Mouse (Mus musculus) ES-Bruce4 (cell line): ENCODE data around the gene Fgf14. TPM values are rescaled to one million over a fixed set of nuclear protein-coding genes. Genes with fewer than 3 reads are reported as not detected.
"Not testable (repeated sequence)": the region's sequence is repeated elsewhere in the genome, so short reads cannot be mapped to it uniquely, and the experiment has no call there.

Source experiments
- H3K27ac ChIP-seq: 2 replicates; pipeline ENCODE4 v1.5.1; 2012; ENCODE audit warnings: low read length, inconsistent platforms; ENCODE audit not compliant: insufficient read depth
- H3K27me3 ChIP-seq: 2 replicates; pipeline ENCODE4 v1.6.1; 2012; ENCODE audit warnings: mild to moderate bottlenecking, low read length, inconsistent platforms; ENCODE audit not compliant: control insufficient read depth, poor library complexity, insufficient read depth, severe bottlenecking
- H3K36me3 ChIP-seq: 2 replicates; pipeline ENCODE4 v1.6.1; 2012; ENCODE audit warnings: inconsistent platforms, mild to moderate bottlenecking, low read length, moderate library complexity; ENCODE audit not compliant: control insufficient read depth, poor library complexity, insufficient read depth, severe bottlenecking
- H3K4me1 ChIP-seq: one replicate; pipeline ENCODE4 v1.8.1; 2011; ENCODE audit warnings: low read length; ENCODE audit not compliant: control insufficient read depth, insufficient read depth
- H3K4me3 ChIP-seq: 2 replicates; pipeline ENCODE4 v1.5.1; 2011; ENCODE audit warnings: low read depth, mild to moderate bottlenecking, low read length
- H3K9ac ChIP-seq: 2 replicates; pipeline ENCODE4 v1.6.1; 2012; ENCODE audit warnings: low read depth, mild to moderate bottlenecking, inconsistent platforms; ENCODE audit not compliant: poor library complexity, severe bottlenecking
- H3K9me3 ChIP-seq: replicated peaks from 2 replicates; pipeline ENCODE4 v1.6.1; 2012; ENCODE audit warnings: mild to moderate bottlenecking, low read length, inconsistent platforms; ENCODE audit not compliant: control insufficient read depth, poor library complexity, insufficient read depth, severe bottlenecking
- CTCF ChIP-seq: IDR thresholded peaks from one replicate; pipeline ENCODE4 v1.8.1; 2011; ENCODE audit warnings: low read depth, low read length
- EP300 ChIP-seq: IDR thresholded peaks from 2 replicates; pipeline ENCODE4 v1.6.1; 2011; ENCODE audit warnings: low read depth, low read length; ENCODE audit not compliant: insufficient read depth
- POLR2A ChIP-seq: IDR thresholded peaks from one replicate; pipeline ENCODE4 v1.8.1; 2011; ENCODE audit warnings: low read length; ENCODE audit not compliant: insufficient read depth
- polyA plus RNA-seq: library from polyadenylated mRNA; stranded (reverse); fragments of >200 nt; gene quantifications from 2 replicates; pipeline ENCODE4 v1.2.4, GENCODE M21; 2011; ENCODE audit warnings: low read depth; ENCODE audit not compliant: missing spikeins, insufficient read depth, insufficient read length

Fgf14 gene
- polyA plus RNA-seq, 1 experiment = not detected

DNA sequence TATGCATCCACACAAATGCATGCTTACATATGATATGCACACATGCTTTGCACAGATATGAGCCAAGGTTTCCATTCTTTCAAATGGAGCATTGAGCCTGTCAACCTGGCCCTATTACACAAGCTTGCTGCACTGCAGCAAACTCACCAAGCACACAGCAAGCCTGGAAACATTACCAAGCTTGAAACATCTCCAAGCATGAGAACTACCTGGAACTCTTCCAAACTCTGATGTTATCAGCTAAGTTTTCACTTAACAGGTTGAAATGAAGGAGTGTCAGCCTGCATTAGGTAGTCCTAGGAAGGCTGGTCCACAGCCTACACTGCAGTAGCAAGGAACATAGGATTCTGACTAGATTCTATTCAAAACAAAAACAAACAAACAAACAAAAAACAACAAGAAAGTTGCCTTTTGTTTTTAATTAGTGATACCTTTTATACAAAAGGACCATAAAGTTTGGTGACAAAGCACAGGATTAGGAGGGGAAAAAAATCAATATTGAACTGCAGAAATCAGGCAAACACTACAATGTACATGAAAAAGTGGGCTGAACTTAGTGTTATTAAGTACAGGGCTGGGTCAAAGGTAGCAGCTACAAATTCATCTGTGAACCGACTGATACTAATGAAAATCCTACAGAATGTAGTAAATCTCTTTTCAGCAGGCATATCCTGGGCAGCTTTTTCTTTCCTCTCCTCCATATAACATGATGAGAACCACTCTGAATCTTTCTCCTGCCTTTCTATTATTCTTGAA lies 101.6 kb downstream of the Fgf14 start:
- Histone ChIP-seq H3K4me3 (no peak overlapping the region), H3K27me3 (no peaks in the 10 kb centered on the region), H3K4me1 (no peaks in the 10 kb centered on the region), H3K9me3 (no peaks in the 10 kb centered on the region), H3K36me3 (no peaks in the 10 kb centered on the region), H3K27ac (no peak overlapping the region), H3K9ac (no peak overlapping the region)
- TF ChIP-seq POLR2A (no peak), EP300 (no peak), CTCF (no peak)

GRCm38 (mm10) chr14:124566445-124566844 lies 110.5 kb downstream of the Fgf14 start:
- Histone ChIP-seq H3K27me3 (no peaks in the 10 kb centered on the region; the same call in 1 of the 2 replicates), H3K4me1 (no peaks in the 10 kb centered on the region), H3K27ac (no peak overlapping the region), H3K36me3 (no peaks in the 10 kb centered on the region), H3K9ac (no peak overlapping the region), H3K4me3 (no peak overlapping the region), H3K9me3 (no peaks in the 10 kb centered on the region)
- no peak for TF ChIP-seq EP300

- no peaks in the 10 kb centered on the region for H3K9me3 ChIP-seq
- no peak overlapping the region for H3K4me3 ChIP-seq
- H3K4me1 ChIP-seq = no peaks in the 10 kb centered on the region
- no peak overlapping the region for H3K27ac ChIP-seq
- H3K36me3 ChIP-seq = no peaks in the 10 kb centered on the region
- H3K9ac ChIP-seq = no peak overlapping the region
- H3K27me3 ChIP-seq = no peaks in the 10 kb centered on the region
- no peak for TF ChIP-seq POLR2A
- TF ChIP-seq CTCF = no peak
- no peak for TF ChIP-seq EP300
These were observed 115.4 kb downstream of the Fgf14 start for GRCm38 (mm10) chr14:124561544-124561943.

DNA sequence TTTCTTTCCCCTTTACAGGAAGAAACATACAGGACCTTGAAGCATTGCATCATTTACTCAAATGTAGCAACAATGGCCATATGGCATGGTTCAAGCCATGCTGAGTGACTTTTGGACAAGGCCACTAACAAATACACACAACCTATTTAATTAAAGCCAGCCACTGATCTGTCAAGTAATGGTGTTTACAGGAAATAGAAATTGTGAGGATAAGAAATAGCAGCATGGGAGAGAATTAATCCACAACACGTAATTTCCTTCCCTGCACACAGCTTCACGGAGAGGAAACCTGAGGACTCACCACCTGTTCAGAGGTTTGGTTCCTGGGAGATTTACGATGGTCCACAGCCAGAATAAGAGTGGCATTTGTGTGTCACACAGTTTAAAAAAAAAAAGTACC lies 140.8 kb downstream of the Fgf14 start:
- TF ChIP-seq POLR2A (no peak), EP300 (no peak)
- H3K27ac ChIP-seq = no peak overlapping the region

DNA sequence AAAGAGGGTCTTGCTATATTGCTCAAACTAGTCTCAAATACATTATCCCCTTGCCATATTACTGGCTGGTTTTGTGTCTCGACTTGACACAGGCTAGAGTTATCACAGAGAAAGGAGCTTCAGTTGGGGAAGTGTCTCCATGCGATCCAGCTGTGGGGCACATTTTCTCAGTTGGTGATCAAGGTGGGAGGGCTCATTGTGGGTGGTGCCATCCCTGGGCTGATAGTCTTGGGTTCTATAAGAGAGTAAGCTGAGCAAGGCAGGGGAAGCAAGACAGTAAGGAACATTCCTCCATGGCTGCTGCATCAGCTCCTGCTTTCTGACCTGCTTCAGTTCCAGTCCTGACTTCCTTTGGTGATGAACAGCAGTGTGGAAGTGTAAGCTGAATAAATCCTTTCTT lies 141.6 kb downstream of the Fgf14 start:
- H3K27ac ChIP-seq, H3K36me3 ChIP-seq, H3K4me1 ChIP-seq, H3K9me3 ChIP-seq, H3K27me3 ChIP-seq, H3K9ac ChIP-seq, H3K4me3 ChIP-seq: not testable (repeated sequence)

More for the DNA sequence above, 140.8 kb downstream of the Fgf14 start:
- H3K4me3 ChIP-seq = no peak overlapping the region
- H3K4me1 ChIP-seq = no peaks in the 10 kb centered on the region
- no peaks in the 10 kb centered on the region for H3K27me3 ChIP-seq
- H3K9me3 ChIP-seq = no peaks in the 10 kb centered on the region
- no peaks in the 10 kb centered on the region for H3K36me3 ChIP-seq
- no peak overlapping the region for H3K9ac ChIP-seq

GRCm38 (mm10) chr14:124532051-124532450 lies 144.9 kb downstream of the Fgf14 start:
- TF ChIP-seq POLR2A (no peak), CTCF (no peak), EP300 (no peak)
- no peaks in the 10 kb centered on the region for H3K4me1 ChIP-seq
- no peaks in the 10 kb centered on the region for H3K9me3 ChIP-seq
- H3K36me3 ChIP-seq = no peaks in the 10 kb centered on the region
- H3K4me3 ChIP-seq = no peak overlapping the region
- no peak overlapping the region for H3K27ac ChIP-seq
- H3K9ac ChIP-seq = no peak overlapping the region
- H3K27me3 ChIP-seq = no peaks in the 10 kb centered on the region
